Mouse (Mus musculus) liver, embryonic 12.5 days (tissue): ENCODE results near the gene Cdk9. TPM values are rescaled to one million over a fixed set of nuclear protein-coding genes. Genes with fewer than 3 reads are reported as not detected.
A peak's percentile ranks its signal among the peaks of the same experiment; 100 is the strongest.

Experiments
- ATAC-seq: fragments of 200-750 bp; cut with Nextera tagmentation; 2 replicates; pipeline ENCODE4 v1.8.0; 2017; ENCODE audit warnings: moderate number of reproducible peaks, mild to moderate bottlenecking, moderate library complexity
- H3K27ac ChIP-seq: fragments of 300-500 bp; sonication (generic); 2 replicates; pipeline ENCODE4 v1.5.1; 2016; ENCODE audit warnings: mild to moderate bottlenecking
- H3K27me3 ChIP-seq: fragments of 300-500 bp; sonication (generic); replicated peaks from 2 replicates; pipeline ENCODE4 v1.6.1; 2016; ENCODE audit warnings: mild to moderate bottlenecking, moderate library complexity
- H3K36me3 ChIP-seq: fragments of 300-500 bp; sonication (generic); 2 replicates; pipeline ENCODE4 v1.6.1; 2016; ENCODE audit warnings: mild to moderate bottlenecking, moderate library complexity
- H3K4me1 ChIP-seq: fragments of 300-500 bp; sonication (generic); 2 replicates; pipeline ENCODE4 v1.6.1; 2016
- H3K4me2 ChIP-seq: fragments of 300-500 bp; sonication (generic); 2 replicates; pipeline ENCODE4 v1.6.1; 2016; ENCODE audit warnings: mild to moderate bottlenecking, moderate library complexity
- H3K4me3 ChIP-seq: fragments of 300-500 bp; sonication (generic); 2 replicates; pipeline ENCODE4 v1.5.1; 2016; ENCODE audit warnings: mild to moderate bottlenecking, moderate library complexity
- H3K9ac ChIP-seq: fragments of 300-500 bp; sonication (generic); 2 replicates; pipeline ENCODE4 v1.6.1; 2016; ENCODE audit warnings: mild to moderate bottlenecking, moderate library complexity
- H3K9me3 ChIP-seq: fragments of 300-500 bp; sonication (generic); replicated peaks from 2 replicates; pipeline ENCODE4 v1.6.1; 2016; ENCODE audit warnings: mild to moderate bottlenecking, moderate library complexity
- WGBS: fragments of 180-500 bp; shearing (Covaris S2); methylation state at CpG from one replicate; pipeline ENCODE4 v1.1.7; 2016; ENCODE audit not compliant: insufficient replicate concordance; 5-methylcytosine and 5-hydroxymethylcytosine counted together
- polyA plus RNA-seq: library from polyadenylated mRNA; unstranded; fragments of >200 nt; fragmentation: Nextera tagmentation; extraction: Ambion mirVana; gene quantifications from 2 replicates; pipeline ENCODE4 v1.2.1, GENCODE M21; 2016

The Cdk9 gene
- polyA plus RNA-seq, 1 experiment from 2014 or later = 86.1 TPM

- no peak overlapping the region for H3K9ac ChIP-seq
- H3K27ac ChIP-seq = 0 out of 2 replicates have a peak overlapping the region, but pooled peaks have one; percentile 51
- H3K4me1 ChIP-seq = peaks cover 34% of the 10 kb centered on the region
- no peaks in the 10 kb centered on the region for H3K9me3 ChIP-seq
- no peaks in the 10 kb centered on the region for H3K27me3 ChIP-seq
- H3K36me3 ChIP-seq = no peaks in the 10 kb centered on the region
- H3K4me3 ChIP-seq = no peak overlapping the region
- ATAC-seq = no peak
- 51% methylated on average over 11 of the region's 11 CpGs for WGBS
- no peak overlapping the region; the same call in 1 of the 2 replicates for H3K4me2 ChIP-seq
Measured at GRCm38 (mm10) chr2:32730854-32731253, 18.0 kb upstream of the Cdk9 start.

GRCm38 (mm10) chr2:32729547-32729946, 16.7 kb upstream of the Cdk9 start:
- H3K27ac ChIP-seq = 0 out of 2 replicates have a peak overlapping the region, but pooled peaks have one; percentile 5
- no peak for ATAC-seq
- no peak overlapping the region; the same call in 1 of the 2 replicates for H3K4me2 ChIP-seq
- no peak overlapping the region for H3K4me3 ChIP-seq
- WGBS = 68% methylated on average over 4 of the region's 4 CpGs
- H3K9me3 ChIP-seq = no peaks in the 10 kb centered on the region
- H3K4me1 ChIP-seq = peaks cover 21% of the 10 kb centered on the region
- H3K27me3 ChIP-seq = no peaks in the 10 kb centered on the region
- peaks cover 10% of the 10 kb centered on the region; the same call in 1 of the 2 replicates for H3K36me3 ChIP-seq
- H3K9ac ChIP-seq = no peak overlapping the region

GRCm38 (mm10) chr2:32728463-32728862, 15.6 kb upstream of the Cdk9 start:
- 50% methylated on average over 7 of the region's 7 CpGs for WGBS

GRCm38 (mm10) chr2:32727435-32727834, 14.6 kb upstream of the Cdk9 start:
- Histone ChIP-seq H3K9ac (peak overlapping the region; percentile 49; the same call in 1 of the 2 replicates), H3K9me3 (no peaks in the 10 kb centered on the region), H3K4me2 (peak overlapping the region; percentile 57), H3K4me1 (peaks cover 23% of the 10 kb centered on the region), H3K4me3 (peak overlapping the region; percentile 33), H3K36me3 (peaks cover 10% of the 10 kb centered on the region; the same call in 1 of the 2 replicates), H3K27me3 (no peaks in the 10 kb centered on the region), H3K27ac (no peak overlapping the region)
- peak; percentile 86 for ATAC-seq
- WGBS = 5% methylated on average over 16 of the region's 16 CpGs

More at GRCm38 (mm10) chr2:32728463-32728862, 15.6 kb upstream of the Cdk9 start:
- ATAC-seq = no peak
- Histone ChIP-seq H3K9me3 (no peaks in the 10 kb centered on the region), H3K4me3 (no peak overlapping the region), H3K27ac (no peak overlapping the region), H3K36me3 (peaks cover 10% of the 10 kb centered on the region; the same call in 1 of the 2 replicates), H3K4me1 (peaks cover 18% of the 10 kb centered on the region), H3K27me3 (no peaks in the 10 kb centered on the region), H3K4me2 (peak overlapping the region; percentile 57), H3K9ac (no peak overlapping the region)

GRCm38 (mm10) chr2:32724832-32725790, 12.2 kb upstream of the Cdk9 start:
- H3K36me3 ChIP-seq = peaks cover 10% of the 10 kb centered on the region; the same call in 1 of the 2 replicates
- H3K4me3 ChIP-seq = no peak overlapping the region
- 74% methylated on average over 16 of the region's 16 CpGs for WGBS
- H3K4me2 ChIP-seq = no peak overlapping the region
- H3K27ac ChIP-seq = no peak overlapping the region
- no peaks in the 10 kb centered on the region for H3K9me3 ChIP-seq
- H3K4me1 ChIP-seq = peaks cover 37% of the 10 kb centered on the region
- no peak overlapping the region for H3K9ac ChIP-seq
- ATAC-seq = no peak
- H3K27me3 ChIP-seq = no peaks in the 10 kb centered on the region

- H3K4me1 ChIP-seq = peaks cover 38% of the 10 kb centered on the region
- H3K27me3 ChIP-seq = no peaks in the 10 kb centered on the region
- no peak overlapping the region for H3K4me3 ChIP-seq
- H3K27ac ChIP-seq = no peak overlapping the region
- 61% methylated on average over 4 of the region's 4 CpGs for WGBS
- no peak overlapping the region for H3K9ac ChIP-seq
- peaks cover 10% of the 10 kb centered on the region; the same call in 1 of the 2 replicates for H3K36me3 ChIP-seq
- no peak overlapping the region for H3K4me2 ChIP-seq
- no peaks in the 10 kb centered on the region for H3K9me3 ChIP-seq
- ATAC-seq = no peak
Measured at GRCm38 (mm10) chr2:32724149-32724548, 11.3 kb upstream of the Cdk9 start.

- Histone ChIP-seq H3K36me3 (peaks cover 10% of the 10 kb centered on the region; the same call in 1 of the 2 replicates), H3K9ac (no peak overlapping the region), H3K27me3 (no peaks in the 10 kb centered on the region), H3K4me1 (peaks cover 36% of the 10 kb centered on the region), H3K4me3 (no peak overlapping the region), H3K4me2 (peak overlapping the region; percentile 48), H3K9me3 (no peaks in the 10 kb centered on the region), H3K27ac (peak overlapping the region; percentile 33; the same call in 1 of the 2 replicates)
- ATAC-seq = no peak
- WGBS = 64% methylated on average over 3 of the region's 3 CpGs
Measured at GRCm38 (mm10) chr2:32722581-32722980, 9.7 kb upstream of the Cdk9 start.

GRCm38 (mm10) chr2:32722046-32722445, 9.2 kb upstream of the Cdk9 start:
- Histone ChIP-seq H3K4me3 (peak overlapping the region; percentile 26), H3K27me3 (no peaks in the 10 kb centered on the region), H3K9me3 (no peaks in the 10 kb centered on the region), H3K27ac (peak overlapping the region; percentile 33; the same call in 1 of the 2 replicates), H3K4me2 (peak overlapping the region; percentile 48), H3K9ac (0 out of 2 replicates have a peak overlapping the region, but pooled peaks have one; percentile 33), H3K4me1 (peaks cover 31% of the 10 kb centered on the region), H3K36me3 (peaks cover 10% of the 10 kb centered on the region; the same call in 1 of the 2 replicates)
- 19% methylated on average over 6 of the region's 6 CpGs for WGBS
- ATAC-seq = no peak

GRCm38 (mm10) chr2:32720681-32721229, 7.9 kb upstream of the Cdk9 start, which contains the start of gene Sh2d3c:
Gene Sh2d3c (plus strand): TSS chr2:32721055.
- peaks cover 29% of the 10 kb centered on the region for H3K4me1 ChIP-seq
- H3K36me3 ChIP-seq = peaks cover 10% of the 10 kb centered on the region; the same call in 1 of the 2 replicates
- H3K9ac ChIP-seq = peak within 1 kb of the TSS; percentile 33; the same call in 1 of the 2 replicates
- 14% methylated on average over 8 of the region's 8 CpGs for WGBS
- H3K4me3 ChIP-seq = peak within 1 kb of the TSS; percentile 26
- peak within 1 kb of the TSS; percentile 48 for H3K4me2 ChIP-seq
- ATAC-seq = 0 out of 2 replicates have a peak, but pooled peaks have one; percentile 27
- no peaks in the 10 kb centered on the region for H3K27me3 ChIP-seq
- H3K9me3 ChIP-seq = no peaks in the 10 kb centered on the region
- H3K27ac ChIP-seq = 0 out of 2 replicates have a peak within 1 kb of the TSS, but pooled peaks have one; percentile 2

GRCm38 (mm10) chr2:32720053-32720452, 7.2 kb upstream of the Cdk9 start:
- no peak for ATAC-seq
- Histone ChIP-seq H3K9me3 (no peaks in the 10 kb centered on the region), H3K27ac (no peak overlapping the region), H3K4me2 (0 out of 2 replicates have a peak overlapping the region, but pooled peaks have one; percentile 48), H3K4me1 (peaks cover 33% of the 10 kb centered on the region), H3K9ac (no peak overlapping the region), H3K36me3 (0 out of 2 replicates have a peak, but pooled peaks cover 3% of the 10 kb centered on the region), H3K4me3 (no peak overlapping the region), H3K27me3 (no peaks in the 10 kb centered on the region)
- WGBS = 83% methylated on average over 3 of the region's 3 CpGs

GRCm38 (mm10) chr2:32718761-32719160, 5.9 kb upstream of the Cdk9 start:
- no peaks in the 10 kb centered on the region for H3K9me3 ChIP-seq
- 55% methylated on average over 9 of the region's 9 CpGs for WGBS
- H3K4me3 ChIP-seq = no peak overlapping the region
- H3K4me1 ChIP-seq = peaks cover 46% of the 10 kb centered on the region
- no peak for ATAC-seq
- H3K27ac ChIP-seq = no peak overlapping the region
- H3K9ac ChIP-seq = no peak overlapping the region
- H3K27me3 ChIP-seq = no peaks in the 10 kb centered on the region
- H3K36me3 ChIP-seq = no peaks in the 10 kb centered on the region
- no peak overlapping the region for H3K4me2 ChIP-seq
